Mouse (Mus musculus) embryo, embryonic 11.5 days (tissue): ENCODE results near the gene Serpinb6b.
"Not testable (repeated sequence)": the region's sequence is repeated elsewhere in the genome, so short reads cannot be mapped to it uniquely, and the experiment has no call there.

Experiments
- DNase-seq: peaks from one replicate; pipeline ENCODE4 v3.0.0-alpha.2; 2012; ENCODE audit warnings: low read depth, low spot score

Gene Serpinb6b

GRCm38 (mm10) chr13:32964989-32965811, at the start of gene Serpinb6b:
Gene Serpinb6b, plus strand, starts transcription at chr13:32965209.
- no peak for DNase-seq

- DNase-seq: no peak
Observed at GRCm38 (mm10) chr13:32922622-32923021, 42.4 kb upstream of the Serpinb6b start.

- DNase-seq: no peak
Observed at GRCm38 (mm10) chr13:32924578-32925360, 40.2 kb upstream of the Serpinb6b start.

GRCm38 (mm10) chr13:32926661-32927060, 38.3 kb upstream of the Serpinb6b start:
- no peak for DNase-seq

GRCm38 (mm10) chr13:32927241-32927640, 37.8 kb upstream of the Serpinb6b start:
- DNase-seq: no peak

GRCm38 (mm10) chr13:32929107-32929750, 35.8 kb upstream of the Serpinb6b start:
- DNase-seq: no peak

GRCm38 (mm10) chr13:32934706-32935381, 30.2 kb upstream of the Serpinb6b start:
- no peak for DNase-seq

GRCm38 (mm10) chr13:32938275-32938674, 26.7 kb upstream of the Serpinb6b start:
- not testable (repeated sequence) for DNase-seq

GRCm38 (mm10) chr13:32939191-32939590, 25.8 kb upstream of the Serpinb6b start:
- DNase-seq: not testable (repeated sequence)

GRCm38 (mm10) chr13:32956537-32956936, 8.5 kb upstream of the Serpinb6b start:
- no peak for DNase-seq

GRCm38 (mm10) chr13:32957917-32958316, 7.1 kb upstream of the Serpinb6b start:
- no peak for DNase-seq

- DNase-seq: not testable (repeated sequence)
Observed at GRCm38 (mm10) chr13:32958521-32958920, 6.5 kb upstream of the Serpinb6b start.

GRCm38 (mm10) chr13:32963990-32964753, 837 bp upstream of the Serpinb6b start:
- no peak for DNase-seq

GRCm38 (mm10) chr13:32966116-32966515, 1.1 kb downstream of the Serpinb6b start:
- DNase-seq: no peak

GRCm38 (mm10) chr13:32967233-32967632, 2.2 kb downstream of the Serpinb6b start:
- DNase-seq: no peak

- DNase-seq: no peak
Observed at GRCm38 (mm10) chr13:32968353-32968984, 3.5 kb downstream of the Serpinb6b start.

GRCm38 (mm10) chr13:32968996-32969640, 4.1 kb downstream of the Serpinb6b start:
- DNase-seq: no peak

GRCm38 (mm10) chr13:32969641-32970040, 4.6 kb downstream of the Serpinb6b start:
- DNase-seq: no peak

- DNase-seq: no peak
Observed at GRCm38 (mm10) chr13:32970776-32971175, 5.8 kb downstream of the Serpinb6b start.

GRCm38 (mm10) chr13:32974268-32974667, 9.3 kb downstream of the Serpinb6b start:
- DNase-seq: no peak
